Mouse (Mus musculus) bone marrow macrophage, adult 2 months (primary cell): ENCODE results near the gene Sh3bgrl.

Source experiments
- CTCF ChIP-seq: IDR thresholded peaks from 2 replicates; pipeline ENCODE4 v1.5.1; 2012; ENCODE audit warnings: low read depth, mild to moderate bottlenecking, low read length, moderate library complexity
- POLR2A ChIP-seq: IDR thresholded peaks from 2 replicates; pipeline ENCODE4 v1.6.1; 2012; ENCODE audit warnings: mild to moderate bottlenecking, low read depth, low read length, borderline replicate concordance

- TF ChIP-seq CTCF, result no peak
- no peak for TF ChIP-seq POLR2A
Measured at GRCm38 (mm10) chrX:109137295-109137694, 42.1 kb downstream of the Sh3bgrl start.
